Mouse (Mus musculus) ES-E14 (cell line): ENCODE measurements at regions not wholly inside any gene's neighbourhood (a gene's known extent, or its start where the extent isn't known, plus 50 kb on each side); places are given as distances from the start of the nearest gene placed in this dataset.

Experiments used
- CHD2 ChIP-seq: IDR thresholded peaks from 2 replicates; pipeline ENCODE4 v1.6.1; 2014; ENCODE audit warnings: mild to moderate bottlenecking, low read depth, low read length, inconsistent platforms
- MAFK ChIP-seq: IDR thresholded peaks from 2 replicates; pipeline ENCODE4 v1.6.1; 2014; ENCODE audit warnings: mild to moderate bottlenecking, low read depth, low read length, inconsistent platforms; ENCODE audit not compliant: insufficient read depth
- ZC3H11A ChIP-seq: IDR thresholded peaks from 2 replicates; pipeline ENCODE4 v1.6.1; 2012; ENCODE audit warnings: low read depth, mild to moderate bottlenecking, inconsistent platforms, low read length, borderline replicate concordance

GRCm38 (mm10) chr13:101598126-101598485 lies 169.9 kb downstream of the Pik3r1 start:
- TF ChIP-seq CHD2 = no peak
- TF ChIP-seq ZC3H11A = no peak
- TF ChIP-seq MAFK = no peak
